Mouse (Mus musculus): ENCODE results near the gene Tex19.1.
"Not testable (repeated sequence)": the region's sequence is repeated elsewhere in the genome, so short reads cannot be mapped to it uniquely, and the experiment has no call there.

The Tex19.1 gene

DNA sequence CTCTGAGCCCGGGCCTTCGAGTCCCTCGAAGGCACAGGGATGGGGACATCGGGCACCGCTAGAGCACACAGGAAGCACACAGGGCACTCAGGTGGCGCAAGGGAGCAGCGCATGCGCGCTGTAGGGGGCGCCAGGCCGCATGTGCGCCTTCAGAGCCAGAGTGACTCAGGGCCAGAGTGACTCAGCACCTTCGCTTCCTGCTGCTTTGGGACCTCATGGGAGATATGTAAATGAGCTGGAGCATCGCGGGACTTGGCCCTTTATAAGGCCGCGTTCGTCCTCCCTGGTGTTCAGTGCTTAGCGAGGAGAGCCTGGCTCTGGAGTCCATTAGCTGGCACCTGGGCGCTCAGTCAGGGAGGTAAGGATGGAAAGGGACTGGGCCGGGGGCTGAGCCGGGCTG is at the start of gene Tex19.1:
Tex19.1 (plus strand) TSS at position 279 of the 400 bp plus-strand sequence.
- no peak for DNase-seq

DNA sequence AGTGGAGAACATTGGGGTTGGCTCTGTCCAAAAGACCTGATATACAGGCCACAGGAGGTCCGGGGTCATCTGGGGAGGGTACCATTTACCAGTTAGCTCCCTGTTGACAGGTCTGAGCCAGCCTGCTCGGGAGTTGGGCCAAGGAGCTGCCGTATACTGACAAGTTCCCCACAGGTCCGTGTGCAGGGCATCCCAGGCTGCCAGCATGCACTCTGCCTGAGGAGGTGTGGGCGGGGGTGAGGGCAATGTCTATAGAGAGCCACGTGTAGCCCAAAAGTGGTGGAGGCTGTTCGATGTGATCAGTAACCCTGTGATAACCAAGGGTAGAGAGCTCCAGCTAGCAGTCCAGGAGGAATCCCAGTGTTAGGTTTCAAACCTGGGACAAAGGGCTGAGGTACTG is 46.2 kb upstream of the Tex19.1 start:
- no peak for DNase-seq

DNA sequence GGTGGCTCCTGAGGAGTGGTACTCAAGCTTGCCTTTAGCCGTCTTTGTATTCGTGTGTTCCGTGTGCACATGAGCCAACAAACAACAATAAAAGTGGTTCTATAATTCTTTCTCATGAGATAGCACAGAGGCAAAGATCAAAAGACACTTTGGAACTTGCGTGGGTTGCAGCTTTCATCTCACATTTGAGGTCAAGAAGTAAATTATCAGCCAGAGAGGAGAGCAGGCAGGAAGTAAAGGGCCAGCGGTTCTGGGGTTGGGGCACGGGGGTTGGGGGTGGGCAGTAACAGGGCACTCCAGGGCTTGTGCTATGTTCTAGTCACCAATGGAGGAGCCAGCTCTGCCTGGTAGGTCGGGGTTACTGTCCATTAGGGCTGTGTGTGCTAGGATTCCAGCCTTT is 45.3 kb upstream of the Tex19.1 start:
- no peak for DNase-seq

DNA sequence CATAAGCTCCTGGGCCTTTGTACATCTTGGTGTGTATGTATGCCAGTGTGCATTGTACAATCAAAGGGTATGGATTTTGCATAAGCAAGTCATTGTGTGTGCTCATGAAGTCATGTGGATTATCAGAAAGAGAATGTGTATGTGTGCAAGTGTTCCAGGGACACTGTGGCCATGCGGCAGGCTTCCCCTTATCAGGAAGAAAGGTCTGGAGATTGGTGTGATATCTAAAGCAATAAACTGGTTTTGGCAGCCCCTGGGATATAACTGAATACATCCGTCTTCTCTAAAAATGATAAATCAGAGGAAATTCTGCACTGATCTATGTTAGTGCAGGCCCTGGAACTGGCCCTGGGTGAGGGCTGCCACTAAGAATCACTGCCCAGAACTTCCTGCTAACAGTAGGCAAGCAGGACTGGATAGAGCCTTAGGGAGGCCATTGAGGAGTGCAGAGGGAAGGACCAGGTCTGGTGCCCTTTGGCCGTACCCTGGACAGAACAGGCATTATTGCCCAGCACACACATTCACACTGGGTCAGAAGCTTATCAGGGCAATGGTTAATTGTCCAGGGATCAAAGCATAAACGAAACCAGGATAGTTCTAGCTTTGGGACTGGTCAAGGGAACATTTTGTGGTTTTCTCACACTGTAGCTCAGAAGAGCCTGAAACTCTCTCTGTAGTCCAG is 44.7 kb upstream of the Tex19.1 start:
- DNase-seq, result no peak

DNA sequence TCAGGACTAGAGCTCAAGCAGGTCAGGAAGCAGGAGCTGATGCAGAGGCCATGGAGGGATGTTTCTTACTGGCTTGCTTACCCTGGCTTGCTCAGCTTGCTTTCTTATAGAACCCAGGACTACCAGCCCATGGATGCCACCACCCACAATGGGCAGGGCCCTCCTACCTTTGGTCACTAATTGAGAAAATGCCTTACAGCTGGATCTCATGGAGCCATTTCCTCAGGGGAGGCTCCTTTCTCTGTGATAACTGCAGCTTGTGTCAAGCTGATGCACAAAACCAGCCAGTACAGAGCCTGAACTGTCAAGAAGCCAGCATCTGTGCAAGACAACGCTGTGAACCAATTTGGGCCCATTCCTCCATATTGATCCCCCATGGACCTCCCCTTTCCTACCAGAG is 38.7 kb upstream of the Tex19.1 start:
- DNase-seq, result not testable (repeated sequence)

DNA sequence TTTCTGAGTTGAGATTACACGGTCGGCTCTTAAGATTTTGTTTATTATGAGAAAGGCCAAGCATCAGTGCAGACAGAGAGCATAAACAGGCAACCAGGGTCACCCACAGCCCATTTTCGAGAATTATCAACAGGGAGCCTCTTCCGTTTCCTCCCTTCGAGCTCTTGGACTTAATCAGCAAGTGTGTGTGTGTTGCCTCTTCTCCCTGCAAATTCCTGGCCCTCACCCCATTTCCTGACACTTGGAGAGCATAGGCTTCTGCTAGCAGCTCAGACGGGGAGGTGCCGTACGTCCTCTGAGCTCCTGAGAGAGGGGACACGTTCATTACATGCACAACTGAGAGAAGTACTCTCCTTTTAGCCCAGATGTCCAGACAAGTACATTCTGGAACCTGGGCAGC is 37.9 kb upstream of the Tex19.1 start:
- DNase-seq, result no peak

DNA sequence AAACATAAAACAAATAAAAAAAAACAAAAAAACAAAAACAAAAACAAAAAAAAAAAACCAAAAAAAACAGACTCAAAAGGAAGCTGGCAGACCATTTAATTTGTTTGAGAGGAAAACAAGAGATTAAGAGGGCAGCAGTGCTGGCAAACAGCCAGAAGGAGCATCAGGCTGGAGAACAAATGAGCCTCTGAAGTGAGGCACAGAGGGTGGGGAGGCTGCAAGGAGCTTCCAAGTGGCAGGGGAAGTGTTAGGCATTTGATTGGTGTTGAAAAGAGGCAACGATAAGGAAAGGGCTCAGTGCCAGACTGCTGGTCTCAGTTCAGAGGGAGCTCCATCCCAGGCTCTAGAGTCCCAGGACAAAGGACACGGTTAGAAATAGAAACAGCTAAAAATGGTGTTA is 36.0 kb upstream of the Tex19.1 start:
- DNase-seq, result no peak

DNA sequence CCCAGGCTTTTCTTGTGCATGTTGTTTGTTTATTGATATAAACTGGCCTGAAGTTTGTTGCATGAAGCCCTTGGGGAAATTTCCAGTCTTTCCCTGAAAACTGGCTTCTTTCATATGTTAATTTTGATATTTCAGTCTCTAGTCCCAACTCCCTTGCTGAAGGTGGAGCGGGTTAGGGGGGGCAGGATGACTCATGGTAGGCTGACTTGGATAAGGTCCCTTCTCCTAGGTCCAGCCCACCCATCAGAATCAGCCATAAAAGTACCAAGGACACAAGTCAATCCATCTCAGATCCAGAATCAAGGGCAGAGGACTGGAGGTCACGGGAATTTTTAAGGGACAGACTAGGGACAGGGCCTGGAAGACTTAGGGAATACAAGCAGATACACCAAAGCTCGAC is 34.9 kb upstream of the Tex19.1 start:
- no peak for DNase-seq

DNA sequence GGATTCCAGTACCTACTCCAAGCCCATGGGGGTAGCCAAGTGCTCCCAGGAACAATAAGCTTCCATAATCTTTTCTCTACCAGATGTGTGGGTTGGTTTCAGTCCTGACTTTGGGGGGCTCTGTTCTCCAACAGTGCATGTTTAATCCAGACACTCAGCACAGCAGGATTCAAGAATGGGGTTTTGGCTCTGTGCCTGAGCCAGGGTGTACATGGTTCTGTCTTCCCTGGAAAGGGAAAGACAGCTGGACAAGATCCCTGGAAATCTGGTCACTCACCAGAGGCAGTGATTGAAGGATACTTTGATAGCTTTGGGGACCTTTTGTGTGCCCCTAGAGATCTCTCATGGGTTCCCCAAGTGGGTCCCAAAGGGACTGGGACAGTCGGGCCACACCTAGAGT is 34.3 kb upstream of the Tex19.1 start:
- no peak for DNase-seq

DNA sequence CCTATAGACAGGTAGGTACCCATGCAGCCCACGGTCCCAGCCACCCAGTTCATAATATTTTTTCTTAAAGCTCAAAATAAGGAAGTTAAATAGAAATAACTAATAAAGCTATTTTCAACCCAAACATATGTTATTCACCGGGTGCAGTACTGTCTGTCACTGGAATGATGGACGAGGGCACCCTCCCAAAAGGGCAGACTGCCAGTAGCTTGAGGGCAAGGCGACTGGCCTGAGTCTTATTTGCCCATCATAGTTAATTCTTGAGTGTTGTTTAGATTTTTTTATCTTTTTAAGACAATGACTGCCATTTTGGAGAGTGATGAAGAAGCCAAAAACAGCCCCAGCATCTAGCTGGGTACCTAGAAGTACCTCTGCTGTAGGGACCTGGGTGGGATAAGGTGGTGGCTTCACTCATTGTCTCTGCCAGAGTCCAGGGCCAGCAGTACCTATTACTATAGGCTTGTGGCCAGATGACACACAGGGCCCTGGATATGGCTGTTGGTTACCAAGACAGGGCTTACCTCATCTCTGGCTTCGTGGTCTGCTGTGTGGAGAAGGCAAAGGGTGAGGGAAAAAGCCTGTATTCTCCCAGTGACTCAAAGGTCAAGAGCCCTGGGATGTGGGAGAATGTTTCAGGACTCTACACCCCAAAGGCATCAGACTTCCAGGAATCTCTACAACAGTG is 33.7 kb upstream of the Tex19.1 start:
- no peak for DNase-seq

DNA sequence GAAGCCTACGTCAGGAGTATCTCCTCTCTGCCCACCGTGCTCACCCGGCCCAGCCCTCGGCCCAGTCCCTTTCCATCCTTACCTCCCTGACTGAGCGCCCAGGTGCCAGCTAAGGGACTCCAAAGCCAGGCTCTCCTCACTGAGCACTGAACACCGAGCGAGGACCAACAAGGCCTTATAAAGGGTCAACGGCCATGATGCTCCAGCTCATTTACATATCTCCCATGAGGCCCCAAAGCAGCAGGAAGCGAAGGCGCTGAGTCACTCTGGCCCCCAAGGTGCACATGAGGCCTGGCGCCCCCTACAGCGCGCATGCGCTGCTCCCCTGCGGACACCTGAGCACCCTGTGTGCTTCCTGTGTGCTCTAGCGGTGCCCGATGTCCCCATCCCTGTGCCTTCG is 27.8 kb upstream of the Tex19.1 start:
- DNase-seq, result peak in 1 of 2 experiments; percentile 20

DNA sequence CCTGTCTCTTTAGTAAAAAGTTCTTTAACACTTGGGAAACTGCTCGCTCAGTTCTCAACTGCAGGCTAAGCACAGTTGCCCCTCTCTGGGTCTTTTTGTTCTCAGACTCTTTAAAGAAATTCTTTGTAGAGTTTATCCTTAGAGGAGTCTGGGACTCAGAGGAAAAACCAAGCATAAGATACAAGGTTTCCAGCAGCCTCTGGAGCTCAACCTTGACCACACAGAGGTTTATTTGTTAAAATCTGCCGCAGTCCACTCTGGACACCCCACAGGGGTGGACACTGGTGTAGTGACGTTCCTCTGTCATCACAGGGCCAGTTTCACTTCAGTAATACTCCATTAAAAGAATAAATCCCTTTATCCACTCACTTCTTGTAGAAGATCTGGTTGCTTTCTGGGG is 27.4 kb upstream of the Tex19.1 start, which contains the start of gene Tex19.2:
Tex19.2 (minus strand) TSS at position 101 of the 400 bp plus-strand sequence.
- no peak for DNase-seq

DNA sequence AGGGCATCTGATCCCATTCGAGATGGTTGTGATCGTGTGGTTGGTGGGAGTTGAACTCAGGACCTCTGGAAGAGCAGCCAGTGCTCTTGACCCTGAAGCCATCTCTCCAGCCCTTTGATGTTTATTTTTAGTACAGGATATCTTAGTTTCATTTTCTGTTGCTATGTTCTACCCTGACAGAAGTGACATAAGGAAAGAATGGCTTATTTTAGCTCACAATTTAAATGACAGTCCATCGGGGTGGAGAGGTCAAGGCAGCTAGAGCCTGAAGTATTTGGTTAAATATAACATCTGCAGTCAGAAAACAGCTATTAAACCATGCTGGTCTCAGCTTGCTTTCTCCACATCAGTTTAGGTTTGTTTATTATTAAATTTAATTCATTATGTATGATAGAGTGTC is 24.8 kb upstream of the Tex19.1 start:
- no peak for DNase-seq

DNA sequence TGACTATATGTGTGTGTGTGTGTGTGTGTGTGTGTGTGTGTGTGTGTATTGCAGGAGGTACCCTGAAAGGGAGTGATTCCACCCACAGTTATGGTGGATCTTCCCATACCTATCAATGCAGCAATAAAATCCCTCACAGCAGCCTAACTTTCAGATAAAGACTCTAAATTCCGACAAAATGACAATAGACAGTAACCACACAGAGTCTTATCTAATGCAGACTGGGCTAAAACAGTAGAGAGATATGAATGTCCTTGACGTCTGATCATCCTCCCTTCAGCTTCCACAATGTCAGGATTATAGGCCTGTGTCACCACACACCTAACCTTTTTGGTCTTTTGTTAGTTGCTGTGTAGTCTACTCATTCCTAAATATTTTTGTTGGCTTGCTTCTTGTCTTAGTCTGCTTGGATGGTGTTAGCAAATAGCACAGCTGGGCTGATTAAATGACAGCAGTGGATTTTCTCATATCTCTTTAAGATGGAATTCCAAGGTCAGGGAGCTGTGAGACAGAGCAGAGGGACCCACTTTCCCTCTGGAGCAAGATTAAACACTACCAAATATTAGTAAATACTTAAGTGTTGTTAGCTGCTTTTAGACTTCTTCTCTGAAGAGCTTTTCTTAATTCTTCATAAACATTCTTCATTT is 23.8 kb upstream of the Tex19.1 start:
- no peak for DNase-seq

DNA sequence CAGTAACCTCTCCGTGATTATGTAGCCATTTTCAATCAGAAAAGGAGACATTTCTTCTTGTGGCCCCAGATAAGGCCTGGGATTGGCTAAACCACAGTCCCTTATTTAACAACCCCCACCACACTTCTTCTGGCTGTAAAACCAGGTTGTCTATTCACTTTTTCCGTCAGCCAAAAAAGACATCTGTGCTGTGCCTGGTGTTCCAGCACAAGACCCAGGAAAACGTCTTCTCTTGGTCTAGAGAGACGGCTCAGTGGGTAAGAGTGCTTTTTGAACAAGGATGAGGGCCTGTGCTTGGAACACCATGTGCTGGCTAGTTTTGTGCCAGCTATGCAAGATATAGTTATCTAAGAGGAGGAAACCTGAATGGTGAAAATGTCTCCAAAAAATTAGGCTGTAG is 22.5 kb upstream of the Tex19.1 start:
- no peak for DNase-seq

DNA sequence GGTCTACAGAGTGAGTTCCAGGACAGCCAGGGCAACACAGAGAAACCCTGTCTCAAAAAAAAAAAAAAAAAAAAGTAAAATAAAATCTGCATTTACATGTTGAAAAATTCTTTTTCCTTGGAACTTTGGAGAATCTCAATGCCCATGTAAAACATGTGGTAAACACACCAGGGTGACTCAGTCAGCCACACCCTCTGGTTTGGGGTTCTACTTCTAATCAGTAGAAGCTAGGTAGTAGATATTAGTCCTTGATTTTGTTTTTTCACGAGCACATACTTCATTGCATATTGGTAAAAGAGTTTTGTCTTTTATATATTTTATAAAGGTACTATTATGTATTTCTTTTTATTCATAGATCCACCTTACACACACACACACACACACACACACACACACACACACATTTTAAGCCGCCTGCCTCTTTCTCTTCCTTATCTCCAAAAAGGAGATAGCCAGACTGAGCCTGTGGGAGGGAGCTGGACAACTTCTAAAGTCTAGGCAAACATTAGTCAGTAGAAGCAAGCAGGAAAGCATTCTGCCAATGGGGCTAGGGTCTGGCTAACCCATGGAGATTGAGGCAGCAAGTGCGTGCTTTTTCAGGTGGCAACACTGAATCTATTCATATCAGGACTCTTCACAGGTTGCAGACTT is 20.3 kb upstream of the Tex19.1 start:
- DNase-seq, result no peak

DNA sequence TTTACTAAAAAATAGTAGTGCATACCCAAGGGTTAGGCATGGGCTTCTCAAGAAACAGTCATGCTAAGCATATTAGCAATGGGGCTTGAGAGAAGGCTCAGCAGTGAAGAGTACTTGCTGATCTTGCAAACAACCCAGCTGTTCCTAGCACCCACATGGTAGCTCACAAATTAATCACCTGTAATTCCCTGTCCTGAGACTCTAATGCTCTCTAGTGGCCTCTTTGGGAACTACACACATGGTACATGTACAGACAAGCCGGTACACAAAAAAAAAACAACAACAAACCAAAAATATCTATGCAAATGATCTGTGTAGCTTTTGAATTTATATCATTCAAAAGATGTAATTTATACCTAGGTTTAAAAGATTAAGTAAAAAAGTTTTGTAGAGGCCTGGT is 19.5 kb upstream of the Tex19.1 start:
- no peak for DNase-seq

DNA sequence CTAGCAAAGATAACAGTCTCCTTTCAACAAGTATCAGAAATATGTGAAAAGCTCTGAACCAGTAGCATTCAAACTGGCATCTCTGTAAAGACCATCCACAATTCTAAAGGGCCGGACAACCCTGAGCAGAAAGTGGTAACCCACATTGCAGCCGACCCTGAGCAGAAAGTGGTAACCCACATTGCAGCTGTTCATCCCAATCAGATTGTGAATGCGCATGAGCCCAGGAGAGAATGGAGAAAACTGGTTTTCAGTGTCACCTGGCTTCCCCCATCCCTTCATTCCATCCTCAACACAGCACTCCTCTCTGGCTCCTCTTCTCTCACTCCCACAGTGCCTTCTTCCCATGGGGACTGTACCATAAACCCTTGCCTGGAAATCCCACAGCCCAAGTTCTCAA is 18.5 kb upstream of the Tex19.1 start:
- DNase-seq, result no peak

DNA sequence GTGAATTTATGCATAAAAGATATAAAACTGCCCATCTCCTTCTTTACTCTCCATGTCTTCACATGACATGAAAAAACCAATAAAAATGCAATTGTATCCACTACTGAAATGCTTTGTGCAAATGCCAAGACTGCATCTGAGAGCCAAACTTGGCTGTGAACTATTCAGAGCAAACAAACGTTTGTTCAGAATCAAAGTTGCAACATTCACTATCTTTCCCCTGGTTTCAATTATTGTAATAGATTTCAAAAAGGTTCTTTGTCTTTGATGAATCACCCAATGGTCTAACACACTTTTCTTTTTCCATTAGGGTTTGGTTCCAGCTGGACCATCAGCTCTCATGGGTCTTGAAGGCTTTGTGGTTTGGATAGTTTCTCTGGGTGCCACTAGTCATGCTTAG is 16.3 kb upstream of the Tex19.1 start:
- DNase-seq, result no peak

DNA sequence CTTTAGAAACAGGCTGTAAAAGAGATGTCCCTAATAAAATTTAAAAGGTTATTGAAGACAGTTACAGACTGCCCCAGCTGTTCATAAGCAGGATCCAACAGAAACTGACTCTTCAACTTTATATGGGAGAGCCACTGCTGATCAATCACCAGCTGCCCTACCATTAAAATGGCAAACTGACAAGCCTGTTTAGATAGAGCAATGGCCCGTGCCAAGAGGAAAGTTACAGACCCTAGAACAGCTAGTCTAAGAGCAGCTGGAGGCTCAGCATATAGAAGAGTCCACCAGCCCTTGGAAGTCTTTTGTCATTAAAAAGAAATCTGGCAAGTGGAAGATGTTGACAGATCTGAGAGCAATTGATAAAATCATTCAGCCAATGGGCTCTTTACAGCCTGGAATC is 11.3 kb upstream of the Tex19.1 start:
- no peak for DNase-seq

DNA sequence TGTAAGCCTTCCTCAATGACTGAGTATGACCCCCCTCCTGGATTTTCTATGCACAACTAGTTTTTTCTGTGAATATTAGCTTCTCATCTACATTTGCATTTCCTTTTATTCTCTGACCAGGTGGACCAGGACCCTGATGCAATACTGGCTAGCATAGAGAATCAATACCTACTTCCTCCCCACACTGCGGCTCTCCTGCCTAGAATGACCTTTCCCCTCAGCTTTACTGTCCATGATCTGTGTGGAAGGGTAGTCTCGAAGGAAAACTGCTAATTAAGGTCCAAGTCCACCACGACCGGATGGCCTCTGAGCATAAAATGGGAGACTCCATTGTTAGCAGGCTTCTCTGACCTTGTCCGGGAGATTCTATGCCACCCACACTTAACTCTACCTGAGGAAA is 8.3 kb upstream of the Tex19.1 start:
- DNase-seq, result no peak

DNA sequence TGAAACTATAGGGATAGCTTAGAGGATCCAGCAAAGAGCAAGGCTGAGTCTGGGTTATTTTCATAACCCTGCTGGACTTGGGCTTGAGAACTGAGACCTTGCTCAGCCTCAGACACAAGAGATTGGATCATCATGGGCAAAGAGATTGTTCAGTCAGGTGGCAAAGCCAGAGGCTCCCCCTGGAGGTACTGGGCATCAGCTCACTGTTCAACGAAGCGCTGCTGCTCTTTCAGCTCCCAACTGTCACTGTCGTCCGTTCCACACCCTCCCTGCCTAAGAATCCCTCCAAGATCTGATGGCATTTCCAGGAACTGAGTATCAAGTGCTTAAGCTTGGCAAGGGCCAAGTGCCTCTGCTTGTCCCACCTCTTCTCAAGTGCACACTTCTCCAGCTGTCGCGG is 7.2 kb upstream of the Tex19.1 start:
- no peak for DNase-seq

DNA sequence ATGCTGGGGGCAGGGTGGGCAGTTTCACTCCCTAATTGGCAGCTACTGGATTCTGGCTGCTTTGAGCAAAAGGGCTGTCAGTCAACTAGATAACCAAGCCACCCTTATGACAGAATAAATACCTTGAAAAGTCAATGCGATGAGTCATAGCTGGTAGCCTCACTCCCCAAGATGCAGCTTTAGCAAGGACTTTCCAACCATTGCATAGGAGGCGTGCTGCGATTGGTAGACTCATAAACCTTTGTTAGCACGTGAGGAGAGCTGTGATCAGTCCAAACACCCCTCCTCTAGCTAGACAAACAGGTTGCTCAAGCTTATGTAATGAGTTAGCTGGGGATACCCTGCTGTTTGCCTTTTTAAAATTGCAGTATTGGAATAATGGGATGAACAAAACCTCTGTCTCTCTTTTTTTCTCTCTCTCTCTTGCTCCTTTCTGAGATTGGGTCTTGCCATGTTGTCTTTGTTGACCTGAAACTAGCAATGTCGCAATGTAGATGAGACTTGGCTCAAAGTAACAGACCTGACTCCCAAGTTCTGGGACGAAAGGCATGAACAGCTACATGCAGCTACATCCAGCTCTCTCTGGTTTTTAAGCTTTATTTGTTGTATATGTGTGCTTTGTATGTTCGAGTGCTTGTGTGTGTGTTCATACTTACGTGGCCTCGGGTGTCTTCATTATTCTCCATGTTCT is 2.5 kb upstream of the Tex19.1 start:
- DNase-seq, result no peak

Measured in thymus, postnatal 36 days (tissue).